ENCODE assay signal across 7 mouse cellular contexts in genomic region chr4:152325574-152326411, GRCm38 (mm10). TPM values are rescaled to one million over a fixed set of nuclear protein-coding genes. Genes with fewer than 3 reads are reported as not detected.
DNase-seq lines count a peak whose midpoint lies in the region; ATAC-seq lines count a peak whose summit lies in the region.

TSS of gene Rpl22 (plus strand) at chr4:152325742.

- WGBS in embryonic facial prominence, embryonic 11.5 days = under 1% methylated on average over 70 of the region's 70 CpGs
- under 1% methylated on average over 69 of the region's 70 CpGs for WGBS in limb, embryonic 10.5 days
- WGBS in midbrain, embryonic 13.5 days = under 1% methylated on average over 69 of the region's 70 CpGs

- H3K4me1 ChIP-seq in embryonic facial prominence, embryonic 11.5 days (ENCODE audit: control insufficient read depth, insufficient read depth, low read length) = 0 out of 2 replicates have a peak, but pooled peaks cover 3% of the 10 kb centered on the region
- H3K4me1 ChIP-seq in limb, embryonic 10.5 days = peaks cover 21% of the 10 kb centered on the region
- H3K4me1 ChIP-seq in midbrain, embryonic 13.5 days (replicated peaks) = peaks cover 30% of the 10 kb centered on the region

- ATAC-seq in embryonic facial prominence, embryonic 11.5 days (replicated peaks; ENCODE audit: insufficient number of reproducible peaks, low FRiP score, low TSS enrichment, low read depth) = peak; percentile 92
- peak; percentile 94 for ATAC-seq in granulocyte monocyte progenitor cell, adult 5-6 weeks (replicated peaks; ENCODE audit: poor library complexity, severe bottlenecking)
- ATAC-seq in midbrain, embryonic 13.5 days = peak; percentile 97

- DNase-seq in adrenal gland, postnatal 14 days = peak; percentile 95
- DNase-seq in embryonic facial prominence, embryonic 11.5 days (ENCODE audit: low spot score) = peak; percentile 97
- peak; percentile 96 for DNase-seq in kidney, adult 11 months
- DNase-seq in limb, embryonic 10.5 days (ENCODE audit: low spot score) = peak; percentile 90
- peak; percentile 87 for DNase-seq in spleen, adult 12 weeks (ENCODE audit: low spot score)

- H3K4me2 ChIP-seq in embryonic facial prominence, embryonic 11.5 days (ENCODE audit: low read depth, low read length) = peak within 1 kb of the TSS; percentile 65
- peak within 1 kb of the TSS; percentile 68 for H3K4me2 ChIP-seq in midbrain, embryonic 13.5 days (replicated peaks)

- H3K4me3 ChIP-seq in embryonic facial prominence, embryonic 11.5 days (ENCODE audit: low read depth, low read length) = peak within 1 kb of the TSS; percentile 99
- H3K4me3 ChIP-seq in limb, embryonic 10.5 days = peak within 1 kb of the TSS; percentile 94
- H3K4me3 ChIP-seq in midbrain, embryonic 13.5 days (replicated peaks) = peak within 1 kb of the TSS; percentile 86

- peaks cover 11% of the 10 kb centered on the region for H3K36me3 ChIP-seq in embryonic facial prominence, embryonic 11.5 days (replicated peaks; ENCODE audit: control insufficient read depth, insufficient read depth, low read depth, low read length)
- H3K36me3 ChIP-seq in limb, embryonic 10.5 days = peaks cover 39% of the 10 kb centered on the region
- H3K36me3 ChIP-seq in midbrain, embryonic 13.5 days = peaks cover 26% of the 10 kb centered on the region

- no peaks in the 10 kb centered on the region for H3K9me3 ChIP-seq in embryonic facial prominence, embryonic 11.5 days (replicated peaks; ENCODE audit: control insufficient read depth, low read length)
- no peaks in the 10 kb centered on the region for H3K9me3 ChIP-seq in limb, embryonic 10.5 days (replicated peaks)
- no peaks in the 10 kb centered on the region for H3K9me3 ChIP-seq in midbrain, embryonic 13.5 days

- peak within 1 kb of the TSS; percentile 97 for H3K9ac ChIP-seq in embryonic facial prominence, embryonic 11.5 days (replicated peaks; ENCODE audit: low read length)
- peak within 1 kb of the TSS; percentile 92 for H3K9ac ChIP-seq in midbrain, embryonic 13.5 days (replicated peaks)

- no peaks in the 10 kb centered on the region for H3K27me3 ChIP-seq in embryonic facial prominence, embryonic 11.5 days (ENCODE audit: control insufficient read depth, insufficient read depth, low read length)
- H3K27me3 ChIP-seq in limb, embryonic 10.5 days (ENCODE audit: low read depth, poor library complexity, severe bottlenecking) = peaks cover 6% of the 10 kb centered on the region; the same call in 1 of the 2 replicates
- H3K27me3 ChIP-seq in midbrain, embryonic 13.5 days = no peaks in the 10 kb centered on the region

- H3K27ac ChIP-seq in embryonic facial prominence, embryonic 11.5 days (replicated peaks; ENCODE audit: low read depth, low read length) = peak within 1 kb of the TSS; percentile 59; the same call in 1 of the 2 replicates
- H3K27ac ChIP-seq in limb, embryonic 10.5 days = peak within 1 kb of the TSS; percentile 95
- H3K27ac ChIP-seq in midbrain, embryonic 13.5 days = peak within 1 kb of the TSS; percentile 66

RNA-seq across cellular contexts. Expression of gene Rpl22, which starts in this region (rescaled TPM):
- total RNA-seq in adrenal gland, postnatal 14 days (2021) = 493 and 564 TPM in 2 replicates
- polyA plus RNA-seq in embryonic facial prominence, embryonic 11.5 days (2014; fragmentation: Nextera tagmentation; extraction: Ambion mirVana) = 404 and 441 TPM in 2 replicates
- total RNA-seq in granulocyte monocyte progenitor cell, adult 5-6 weeks (2014; fragmentation: Nextera tagmentation) = 1,942 and 1,984 TPM in 2 replicates
- 2,435 and 2,975 TPM in 2 replicates for total RNA-seq in granulocyte monocyte progenitor cell, adult 5-6 weeks (2017)
- 352 and 417 TPM in 2 replicates for polyA plus RNA-seq in limb, embryonic 10.5 days (2016; fragmentation: Nextera tagmentation; extraction: Ambion mirVana)
- 213 and 217 TPM in 2 replicates for polyA plus RNA-seq in midbrain, embryonic 13.5 days (2015; fragmentation: Nextera tagmentation; extraction: Ambion mirVana)

Comparison
In these comparisons a context has a peak if more than half of its experiments do, and no peak if none do; other contexts are left out.
1. Peak in every context shown above with its lines: DNase-seq, ATAC-seq, H3K4me3 ChIP-seq and H3K27ac ChIP-seq.